Mouse (Mus musculus) heart, adult 8-10 months (tissue): ENCODE measurements around the gene Ndufa6. TPM values are rescaled to one million over a fixed set of nuclear protein-coding genes. Genes with fewer than 3 reads are reported as not detected.
A peak's percentile ranks its signal among the peaks of the same experiment; 100 is the strongest.

ENCODE experiments used
- DNase-seq: peaks from one replicate; pipeline ENCODE4 v3.0.0; 2022; ENCODE audit warnings: low spot score
- microRNA-seq: library from miRNA; unstranded; fragments of <30 nt; microRNA quantifications from one replicate; pipeline ENCODE4 v1.2.0, GENCODE M21; 2022
- total RNA-seq, 4 experiments: library from RNA; stranded (reverse); gene quantifications; 2 replicates each; pipeline ENCODE4 v1.2.4; 2022

Gene Ndufa6
- total RNA-seq, 4 experiments from 2014 or later: 658 to 797 (median 740) TPM

DNA sequence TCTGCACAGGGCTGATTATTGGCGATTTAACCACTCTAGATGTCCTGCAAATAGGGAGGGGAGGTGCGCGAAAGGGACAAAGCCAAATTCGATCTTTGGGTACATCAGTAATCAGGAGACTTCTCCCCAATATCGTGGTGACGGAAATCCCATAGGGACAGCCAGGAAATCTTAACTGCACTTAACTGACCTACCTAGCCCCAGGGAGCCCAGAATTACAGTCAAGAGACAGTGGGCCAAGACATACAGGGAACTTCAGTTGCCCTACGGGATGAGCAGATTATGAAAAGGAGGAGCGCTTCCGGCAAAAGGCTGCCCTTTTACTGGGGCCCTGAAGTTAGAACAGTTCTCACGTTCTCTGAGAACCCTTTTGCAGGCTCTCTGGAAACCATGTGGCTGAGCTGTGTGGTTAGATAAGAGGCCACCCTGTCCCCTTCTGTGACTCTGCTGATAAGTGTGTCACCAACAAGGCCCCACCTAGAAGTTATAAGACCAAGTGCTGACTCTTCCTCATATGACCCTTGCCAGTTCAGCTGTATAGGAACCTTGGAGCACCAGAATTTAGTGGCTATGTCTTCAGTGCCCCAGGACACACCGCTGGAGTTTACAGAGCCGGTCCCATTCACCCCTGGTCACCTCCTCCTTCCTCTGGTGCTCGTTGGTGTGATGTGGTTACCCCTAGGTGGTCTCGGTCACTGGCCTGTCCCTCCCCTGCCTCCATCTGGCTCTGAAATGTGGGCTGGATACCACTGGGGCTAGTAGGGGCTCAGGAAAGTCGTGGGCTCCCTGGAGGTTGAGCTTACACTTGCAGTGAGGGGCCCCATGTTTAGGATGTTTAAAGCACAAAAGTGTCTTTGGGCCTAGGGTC, 12.2 kb downstream of the Ndufa6 start:
- no peak for DNase-seq

DNA sequence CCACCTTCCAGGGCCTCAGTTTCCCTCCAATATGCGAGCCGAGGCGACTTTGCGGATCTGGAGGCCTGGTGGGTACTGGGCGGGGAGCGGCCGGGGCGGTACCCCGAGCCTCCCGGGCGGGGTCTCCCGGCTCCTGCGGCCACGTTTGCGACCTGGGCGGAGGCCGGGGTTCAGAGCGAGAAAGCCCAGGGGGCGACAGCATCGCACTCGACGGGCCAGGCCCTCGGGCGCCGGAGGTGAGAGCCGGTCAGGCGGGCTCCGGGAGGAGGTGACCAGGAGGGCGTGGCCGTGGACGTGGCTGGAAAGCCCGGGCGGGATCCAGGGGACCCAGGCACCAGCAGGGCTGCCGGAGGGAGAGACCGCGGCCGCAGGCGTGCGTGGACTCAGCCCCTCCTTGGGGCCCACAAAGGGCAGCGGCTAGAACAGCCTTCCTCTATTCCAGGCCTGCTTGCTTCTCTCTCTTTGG, 13.1 kb downstream of the Ndufa6 start:
- DNase-seq: peak; percentile 58

DNA sequence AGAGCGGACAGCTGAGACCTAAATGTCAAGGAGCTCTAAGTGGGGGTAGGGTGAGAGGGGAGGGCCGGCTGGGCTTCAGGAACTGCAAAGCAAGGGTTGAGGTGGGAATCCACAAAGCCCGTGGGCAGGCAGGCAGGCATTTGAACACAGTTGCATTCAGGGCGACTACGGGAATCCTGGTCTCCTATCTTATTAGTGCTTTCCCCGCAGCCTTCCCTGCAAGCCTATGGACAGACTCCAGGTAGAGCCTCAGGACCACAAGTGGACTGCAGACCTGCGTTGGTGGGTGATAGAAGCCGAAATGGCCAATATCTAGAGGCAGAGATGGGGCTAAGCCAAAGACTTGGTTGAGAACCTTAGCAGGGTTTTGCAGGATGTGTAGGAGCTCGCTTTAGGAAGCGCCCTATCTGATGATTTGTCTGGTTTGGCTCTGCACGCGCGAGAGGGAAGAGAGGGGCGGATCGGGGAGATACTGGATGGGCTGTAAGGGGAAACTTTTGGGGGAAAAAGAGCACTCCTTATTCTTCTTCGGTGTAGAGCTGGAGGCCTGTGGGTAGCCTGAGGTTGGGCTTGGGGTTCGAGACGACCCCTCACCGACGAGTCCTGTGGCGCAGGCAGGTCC, 13.6 kb downstream of the Ndufa6 start:
- DNase-seq: no peak

DNA sequence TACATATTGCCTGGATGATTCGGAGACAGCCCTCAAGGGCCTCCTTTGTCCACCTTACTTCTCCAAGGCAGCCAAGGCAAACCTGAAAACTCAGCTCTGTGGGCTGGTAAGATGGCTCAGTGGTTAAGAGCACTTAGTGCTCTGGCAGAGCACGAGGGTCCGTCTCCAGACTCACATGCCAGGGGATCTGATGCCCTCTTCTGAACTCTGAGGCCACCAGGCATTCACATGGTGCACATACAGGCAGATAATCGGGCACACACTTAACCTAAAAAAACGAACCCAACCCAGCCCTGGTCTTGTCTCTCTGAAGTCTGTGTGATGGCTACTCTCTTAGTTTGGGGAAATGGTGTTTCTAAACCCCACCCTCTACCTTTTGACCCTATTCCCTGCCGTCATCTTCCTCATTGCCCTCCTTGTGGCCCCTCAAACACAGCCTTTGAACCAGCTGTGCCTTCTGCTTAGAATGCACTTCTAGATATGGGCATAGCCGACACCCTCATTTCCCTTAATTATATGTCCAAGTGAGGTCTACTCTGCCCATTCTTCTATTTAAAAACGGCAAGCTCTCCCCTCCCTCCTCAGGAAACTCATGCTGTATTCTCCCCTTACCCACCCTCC, 14.4 kb downstream of the Ndufa6 start:
- DNase-seq: no peak

DNA sequence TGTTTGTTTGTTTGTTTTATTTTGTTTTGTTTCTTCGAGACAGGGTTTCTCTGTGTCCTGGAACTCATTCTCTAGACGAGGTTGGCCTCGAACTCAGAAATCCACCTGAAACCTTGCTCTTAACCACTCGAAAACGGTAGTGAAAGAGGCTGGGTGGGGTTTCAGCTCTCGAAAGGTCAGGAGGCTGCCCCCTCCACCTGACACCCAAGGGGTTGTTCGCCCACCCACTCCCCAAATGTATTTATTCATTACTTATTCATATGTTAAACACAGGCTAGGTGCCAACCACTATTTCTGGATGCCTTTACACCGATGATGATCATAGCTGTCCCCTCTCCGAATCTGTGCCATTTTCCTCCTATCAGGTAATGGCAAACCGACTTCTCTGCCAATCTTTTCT, 15.0 kb downstream of the Ndufa6 start:
- no peak for DNase-seq

DNA sequence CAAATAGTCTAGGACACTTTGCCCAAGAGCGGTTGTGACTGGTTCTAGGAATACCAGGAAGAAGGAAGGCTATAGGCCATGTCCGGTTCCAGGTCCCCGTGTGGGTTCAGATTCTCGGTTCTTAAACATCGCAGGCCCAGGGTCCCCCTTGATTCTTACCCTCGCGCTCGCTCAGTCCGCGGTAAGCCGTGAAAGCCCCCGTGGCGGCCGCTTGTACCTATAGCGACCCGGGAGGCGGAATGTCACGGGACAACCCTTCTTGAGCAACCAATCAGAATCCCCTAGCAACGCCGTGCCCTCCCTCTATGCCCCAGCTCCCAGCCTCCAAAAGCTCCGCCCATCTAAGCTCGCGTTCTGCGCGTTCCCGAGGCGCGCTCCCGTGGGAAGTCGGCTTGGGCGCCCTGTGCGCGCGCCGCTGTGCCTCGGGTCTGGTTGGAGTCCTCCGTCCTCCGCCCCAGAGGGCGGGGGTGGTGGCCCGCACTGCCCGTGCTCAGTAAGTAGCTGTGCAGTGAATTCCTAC, 15.5 kb downstream of the Ndufa6 start, which contains the start of the genes Naga, Pheta2 and Smdt1:
Naga (minus strand) TSS at position 333 of the 520 bp plus-strand sequence.
Pheta2 (plus strand) TSS at position 350 of the 520 bp plus-strand sequence.
Smdt1 (plus strand) TSS at position 367 of the 520 bp plus-strand sequence.
- peak; percentile 97 for DNase-seq

DNA sequence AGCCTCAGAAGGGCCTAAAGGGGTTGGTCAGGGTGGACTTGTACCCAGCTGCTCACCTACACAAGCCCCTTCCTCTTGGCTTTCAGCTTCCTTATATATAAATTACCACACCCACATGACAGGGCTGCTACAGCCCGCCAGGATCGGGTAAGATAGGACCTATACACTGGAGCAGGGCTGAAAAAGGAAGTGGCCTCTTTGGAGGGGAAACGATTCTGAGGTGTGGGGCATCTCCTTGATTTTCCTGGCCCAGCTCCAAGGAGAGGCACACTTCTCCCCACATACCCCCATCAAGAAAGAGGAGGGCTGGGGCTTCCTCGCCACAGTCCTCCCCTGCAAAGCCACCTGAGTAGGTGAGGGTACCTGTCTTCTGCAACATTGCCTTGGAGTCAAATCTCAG, 16.2 kb downstream of the Ndufa6 start:
- DNase-seq: no peak

DNA sequence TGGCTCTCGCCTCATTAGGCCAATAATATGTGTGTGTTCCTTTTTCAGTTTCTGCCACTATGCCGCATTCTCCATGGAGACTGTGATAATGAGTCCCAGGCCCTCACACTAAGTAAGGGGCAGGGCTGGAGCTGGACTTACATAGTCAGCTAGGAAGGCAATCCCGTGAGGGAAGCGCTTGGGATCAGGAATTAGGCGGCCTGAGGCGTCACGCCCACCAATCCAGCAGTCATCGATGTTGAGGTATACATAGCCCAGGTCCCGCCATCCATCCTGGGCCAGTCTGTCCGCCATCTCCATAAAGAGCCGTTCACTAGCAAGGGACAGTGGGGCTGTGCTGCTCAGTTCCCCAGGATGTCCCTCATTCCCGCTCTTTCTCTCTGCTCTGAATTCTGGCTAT, 17.5 kb downstream of the Ndufa6 start:
- no peak for DNase-seq

DNA sequence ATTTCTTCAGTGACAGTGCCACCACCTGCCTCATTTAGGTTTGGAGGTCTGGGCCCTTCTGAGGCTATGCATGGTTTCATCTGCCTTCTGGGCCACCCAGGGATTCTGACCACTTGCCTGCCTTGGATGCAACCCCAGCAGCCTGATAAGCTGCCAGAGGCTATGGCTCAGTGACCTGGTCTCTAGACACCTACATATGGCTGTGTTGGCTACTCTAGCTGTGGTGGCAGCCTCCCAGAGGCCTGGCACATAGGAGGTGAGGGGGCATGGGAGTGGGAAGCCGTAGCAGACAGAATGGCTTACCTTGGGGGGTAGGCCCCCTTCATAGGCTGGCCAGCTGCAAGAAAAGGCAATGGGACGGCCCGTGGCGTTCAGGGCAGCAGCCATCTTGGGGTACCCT, 18.9 kb downstream of the Ndufa6 start:
- no peak for DNase-seq

DNA sequence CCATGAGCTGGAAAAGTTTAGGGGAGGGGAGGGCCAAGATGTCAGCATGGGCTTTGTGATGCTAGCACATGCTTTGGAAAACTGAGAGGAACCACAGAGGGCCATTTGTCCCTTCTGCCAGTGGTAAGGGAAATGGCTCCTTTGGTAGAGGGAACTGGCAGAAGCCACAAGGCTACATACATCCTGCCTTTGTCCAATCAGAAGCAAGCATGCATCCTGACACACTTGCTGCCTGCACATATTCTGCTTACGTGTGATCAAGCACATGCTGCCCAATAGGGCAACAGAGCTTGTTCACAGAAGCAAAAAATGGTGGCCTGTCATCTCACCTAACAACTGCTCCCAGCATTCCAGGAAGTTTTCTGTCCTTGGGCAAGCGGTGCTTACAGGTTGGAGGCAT, 28.7 kb downstream of the Ndufa6 start:
- DNase-seq: no peak

DNA sequence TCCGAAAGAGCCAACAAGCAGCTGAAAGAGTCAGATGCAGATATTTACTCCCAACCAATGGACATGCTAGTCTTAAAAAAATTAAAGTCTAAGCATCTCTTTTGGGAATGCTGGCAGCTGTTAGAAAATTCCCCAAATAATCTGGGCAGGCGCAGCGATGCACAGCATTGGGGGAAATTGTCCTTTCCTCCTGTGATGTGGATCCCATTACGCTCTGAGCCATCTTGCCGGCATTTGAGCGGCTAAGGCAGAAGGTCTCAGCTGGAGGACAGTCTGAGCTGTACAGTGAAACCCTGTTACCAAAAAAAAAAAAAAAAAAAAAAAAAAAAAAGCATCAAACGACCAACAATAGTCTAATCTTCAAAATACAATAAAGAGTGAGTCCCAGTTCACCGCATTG, 31.9 kb downstream of the Ndufa6 start:
- no peak for DNase-seq

DNA sequence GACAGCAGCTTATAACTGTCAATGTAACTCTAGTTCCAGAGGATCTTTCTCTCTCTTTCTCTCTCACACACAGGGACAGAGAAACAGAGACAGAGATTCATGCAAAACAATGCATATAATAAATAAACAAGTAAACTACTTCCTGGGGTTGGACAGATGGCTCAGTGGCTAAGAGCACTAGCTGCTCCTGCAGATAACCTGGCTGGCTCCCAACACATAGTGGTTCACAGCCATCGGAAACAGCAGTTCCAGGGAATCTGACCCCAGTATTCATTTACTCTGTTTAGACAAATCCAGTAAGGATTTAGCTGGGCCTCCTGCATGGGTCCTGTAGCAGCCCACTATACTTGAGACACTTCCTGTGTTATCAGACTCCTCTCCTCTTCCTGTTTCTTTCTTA, 34.5 kb downstream of the Ndufa6 start:
- no peak for DNase-seq

DNA sequence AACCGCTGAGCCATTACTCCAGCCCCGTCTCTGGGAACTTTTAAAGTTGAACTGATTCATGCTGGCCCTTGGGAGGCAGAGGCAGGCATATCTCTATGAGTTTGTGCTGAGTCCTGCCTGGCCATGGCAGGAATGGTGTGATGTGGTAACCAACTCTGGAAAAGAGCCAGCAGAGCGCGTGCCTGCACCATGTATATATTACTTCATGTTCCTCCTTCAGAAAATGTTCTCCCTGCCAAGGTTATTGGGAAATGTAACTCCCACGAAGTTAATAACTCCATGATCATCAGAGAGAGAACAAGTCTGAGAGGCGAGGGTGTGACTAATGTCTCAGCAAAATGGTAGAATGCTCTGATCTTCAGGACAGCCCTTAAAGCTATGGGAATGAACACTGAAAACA, 36.3 kb downstream of the Ndufa6 start:
- no peak for DNase-seq

DNA sequence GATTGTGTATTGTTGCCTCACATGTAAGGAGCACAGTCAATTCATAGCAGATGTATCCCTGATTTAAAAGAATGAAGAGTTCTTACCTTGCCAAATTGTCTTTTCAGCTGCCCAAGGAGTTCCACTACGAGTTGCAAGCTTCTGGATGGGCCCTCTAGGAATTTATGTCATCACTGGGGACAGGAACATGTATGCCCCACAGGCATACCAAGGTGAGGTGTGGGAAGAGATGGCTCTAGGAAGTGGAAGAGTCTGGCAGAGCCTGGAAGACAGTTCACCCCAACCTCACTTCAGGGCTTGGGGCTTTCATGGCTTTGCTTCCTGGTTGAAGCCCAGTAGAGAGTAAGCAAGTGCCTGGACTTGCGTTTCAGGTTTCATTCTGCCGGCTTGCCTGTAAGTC, 45.7 kb downstream of the Ndufa6 start:
- no peak for DNase-seq

DNA sequence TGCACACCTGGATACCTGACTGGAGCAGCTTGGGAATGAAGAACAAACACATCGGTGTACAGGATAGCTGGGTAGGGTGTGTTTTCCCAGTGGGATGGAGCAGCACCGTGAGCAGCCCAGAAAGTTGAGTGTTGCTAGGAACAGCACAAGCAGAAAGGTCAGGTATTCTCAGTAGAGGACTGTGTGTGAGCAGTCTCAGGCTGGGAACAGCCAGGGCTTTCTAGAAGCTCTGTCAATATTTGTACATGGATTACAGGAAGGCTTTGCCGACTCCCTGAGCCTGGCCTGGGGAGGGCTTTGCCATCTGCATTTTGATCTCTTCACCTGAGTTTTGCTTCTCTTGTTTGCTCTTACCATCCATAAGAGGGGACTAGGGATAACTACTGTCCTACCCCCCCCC, 47.0 kb downstream of the Ndufa6 start:
- DNase-seq: no peak

Small RNA genes within 50 kb of the gene (microRNA-seq; reads per million reads assigned to microRNA genes)
- not detected for gene Mir7684

Other genes starting within 250 kb of the Ndufa6 start
- gene Ccdc134, start 226.4 kb downstream of the Ndufa6 start, total RNA-seq: 1 to 10 TPM; 3.5 to 4.5 (median 4.2) TPM
- gene Srebf2, start 207.1 kb downstream of the Ndufa6 start, total RNA-seq: 10 to 100 TPM; 20.0 to 25.1 (median 21.6) TPM
- gene Shisa8, start 141.5 kb downstream of the Ndufa6 start, total RNA-seq: under 1 TPM in 1 of 4 experiments, not detected in 3; 0.26 TPM
- gene Tnfrsf13c, start 130.0 kb downstream of the Ndufa6 start, total RNA-seq: under 1 TPM in 1 of 4 experiments, not detected in 3; 0.26 TPM
- gene Cenpm, start 109.6 kb downstream of the Ndufa6 start, total RNA-seq: 1 to 10 TPM in 1 of 4 experiments, under 1 TPM in 3; 0.29 to 1.5 (median 0.44) TPM
- gene 1500009C09Rik, start 101.9 kb downstream of the Ndufa6 start, total RNA-seq: not detected
- under 1 TPM; 0.16 to 0.90 (median 0.44) TPM for gene Sept3, start 79.4 kb downstream of the Ndufa6 start, total RNA-seq
- gene Wbp2nl, start 55.4 kb downstream of the Ndufa6 start, total RNA-seq: not detected
- gene Naga, start 15.4 kb downstream of the Ndufa6 start, total RNA-seq: 10 to 100 TPM; 27.1 to 32.1 (median 29.9) TPM
- under 1 TPM; 0.44 to 0.57 (median 0.48) TPM for gene Pheta2, start 15.4 kb downstream of the Ndufa6 start, total RNA-seq
- gene Smdt1, start 15.4 kb downstream of the Ndufa6 start, total RNA-seq: 100 to 1,000 TPM; 190 to 214 (median 204) TPM
- 10 to 100 TPM; 19.3 to 30.9 (median 23.3) TPM for gene Cyp2d22, start 25.9 kb upstream of the Ndufa6 start, total RNA-seq
- under 1 TPM in 1 of 4 experiments, not detected in 3; 0.19 TPM for gene Cyp2d11, start 39.7 kb upstream of the Ndufa6 start, total RNA-seq
- under 1 TPM in 2 of 4 experiments, not detected in 2; 0.41 to 0.80 TPM for gene Cyp2d10, start 52.9 kb upstream of the Ndufa6 start, total RNA-seq
- under 1 TPM in 1 of 4 experiments, not detected in 3; 0.22 TPM for gene Cyp2d9, start 79.1 kb upstream of the Ndufa6 start, total RNA-seq
- not detected for gene Cyp2d12, start 200.8 kb upstream of the Ndufa6 start, total RNA-seq